Mouse (Mus musculus): ENCODE data around the gene Gnb2. TPM values are rescaled to one million over a fixed set of nuclear protein-coding genes. Genes with fewer than 3 reads are reported as not detected.
A peak's percentile ranks its signal among the peaks of the same experiment; 100 is the strongest.

Gnb2 gene
- polyA plus RNA-seq, 1 experiment from 2014 or later = 578 TPM

DNA sequence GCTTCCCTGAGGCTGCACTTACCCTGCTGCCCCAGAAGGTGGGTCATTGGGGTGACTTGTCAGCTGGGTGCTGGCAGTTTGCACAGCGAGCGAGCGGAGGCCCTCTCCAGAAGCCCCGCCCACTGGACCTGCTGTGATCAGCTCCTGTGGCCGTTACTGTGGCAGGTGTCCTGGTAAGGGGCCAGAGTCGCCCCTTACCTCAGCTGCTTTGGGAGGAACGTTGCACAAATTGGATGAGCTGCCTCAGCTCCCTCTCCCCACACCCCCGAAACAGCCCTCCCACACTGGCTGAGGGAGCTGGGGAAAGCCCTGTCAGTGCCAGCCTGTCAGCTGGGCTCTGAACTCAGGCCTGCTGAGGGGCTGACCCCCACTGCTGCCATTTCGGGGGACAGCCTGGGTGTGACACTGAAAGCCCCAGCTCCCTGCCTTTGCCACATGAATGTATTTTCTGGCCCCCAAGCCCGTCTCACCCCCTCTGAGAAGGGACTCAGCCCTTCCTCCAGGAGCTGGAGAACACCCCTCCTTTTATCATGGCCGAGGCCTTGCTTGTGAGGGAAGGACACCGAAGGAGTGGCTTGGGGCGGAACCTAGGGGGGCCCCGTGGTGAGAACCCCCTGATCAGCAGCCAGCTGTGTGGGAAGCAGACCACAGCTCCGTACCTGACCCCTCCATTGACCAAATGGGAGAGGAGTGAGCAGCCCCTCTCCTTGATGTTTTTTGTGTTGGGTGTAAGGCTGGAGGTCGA is 6.9 kb downstream of the Gnb2 start:
- 38% methylated on average over 16 of the region's 16 CpGs for WGBS
- Histone ChIP-seq H3K27ac (replicated peaks) (peak overlapping the region; percentile 67), H3K36me3 (peaks cover 82% of the 10 kb centered on the region), H3K4me3 (no peak overlapping the region), H3K27me3 (no peaks in the 10 kb centered on the region), H3K4me2 (replicated peaks) (no peak overlapping the region), H3K9ac (replicated peaks) (peak overlapping the region; percentile 10; the same call in 1 of the 2 replicates), H3K4me1 (peaks cover 30% of the 10 kb centered on the region), H3K9me3 (no peaks in the 10 kb centered on the region)
- no peak for ATAC-seq (replicated peaks)

DNA sequence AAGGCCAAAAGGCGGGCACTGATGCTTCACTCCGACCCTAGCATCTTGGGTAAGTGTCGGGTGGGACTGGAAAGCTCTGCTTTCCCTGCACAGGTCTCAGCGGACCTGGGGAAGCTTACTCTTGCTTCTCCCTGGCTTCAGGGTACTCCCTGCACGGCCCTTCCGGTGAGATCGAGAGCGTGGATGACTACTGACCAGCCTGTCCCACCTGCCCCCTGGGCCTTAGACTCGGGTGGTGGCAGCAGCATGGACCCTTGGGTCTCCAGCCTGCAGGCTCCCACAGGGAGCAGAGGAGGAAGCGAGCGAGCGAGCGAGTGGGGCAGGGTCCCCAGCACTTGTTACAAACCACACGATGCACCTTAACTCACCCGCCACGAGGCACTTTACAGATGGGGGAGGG is 7.8 kb downstream of the Gnb2 start:
- peaks cover 27% of the 10 kb centered on the region for H3K4me1 ChIP-seq
- H3K9ac ChIP-seq (replicated peaks) = no peak overlapping the region
- 74% methylated on average over 16 of the region's 16 CpGs for WGBS
- no peaks in the 10 kb centered on the region for H3K9me3 ChIP-seq
- peak overlapping the region; percentile 37 for H3K27ac ChIP-seq (replicated peaks)
- no peak overlapping the region for H3K4me3 ChIP-seq
- peaks cover 91% of the 10 kb centered on the region for H3K36me3 ChIP-seq
- H3K4me2 ChIP-seq (replicated peaks) = no peak overlapping the region
- no peak for ATAC-seq (replicated peaks)
- H3K27me3 ChIP-seq = no peaks in the 10 kb centered on the region

DNA sequence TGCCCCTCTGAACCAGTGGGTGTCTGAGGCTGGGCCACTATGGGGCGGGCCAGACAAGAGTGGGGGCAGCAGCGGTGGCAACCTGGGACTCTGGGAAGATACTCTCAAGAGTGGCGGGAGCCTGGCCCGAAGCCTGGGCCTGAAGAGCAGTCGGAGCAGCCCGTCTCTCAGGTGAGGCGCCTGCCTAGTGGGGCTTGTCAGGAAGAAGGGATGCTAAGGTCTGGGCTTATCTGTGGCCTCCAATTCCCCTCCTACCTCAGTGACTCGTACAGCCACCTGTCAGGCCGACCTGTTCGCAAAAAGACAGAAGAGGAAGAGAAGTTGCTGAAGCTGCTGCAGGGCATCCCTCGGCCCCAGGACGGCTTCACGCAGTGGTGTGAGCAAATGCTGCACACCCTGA is 8.6 kb downstream of the Gnb2 start:
- 88% methylated on average over 13 of the region's 13 CpGs for WGBS
- Histone ChIP-seq H3K27ac (replicated peaks) (peak overlapping the region; percentile 37), H3K36me3 (peaks cover 95% of the 10 kb centered on the region), H3K4me2 (replicated peaks) (no peak overlapping the region), H3K27me3 (no peaks in the 10 kb centered on the region), H3K9ac (replicated peaks) (no peak overlapping the region), H3K4me3 (no peak overlapping the region), H3K9me3 (no peaks in the 10 kb centered on the region), H3K4me1 (peaks cover 19% of the 10 kb centered on the region)
- ATAC-seq (replicated peaks) = no peak

DNA sequence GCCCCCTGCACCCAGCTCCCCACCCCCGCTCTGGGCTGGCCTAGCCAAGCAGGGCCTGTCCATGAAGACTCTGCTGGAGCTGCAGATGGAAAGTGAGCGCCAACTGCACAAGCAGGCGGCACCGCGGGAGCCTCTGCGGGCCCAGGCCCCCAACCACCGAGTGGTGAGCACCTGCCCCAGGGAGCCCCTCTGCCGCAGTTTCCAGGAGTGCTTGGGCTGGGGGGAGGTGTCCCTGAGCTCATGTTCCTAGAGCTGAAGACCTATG is 9.1 kb downstream of the Gnb2 start:
- H3K9me3 ChIP-seq = no peaks in the 10 kb centered on the region
- peaks cover 95% of the 10 kb centered on the region for H3K36me3 ChIP-seq
- 85% methylated on average over 8 of the region's 8 CpGs for WGBS
- H3K27me3 ChIP-seq = no peaks in the 10 kb centered on the region
- no peak for ATAC-seq (replicated peaks)
- no peak overlapping the region for H3K9ac ChIP-seq (replicated peaks)
- H3K4me3 ChIP-seq = no peak overlapping the region
- H3K4me2 ChIP-seq (replicated peaks) = no peak overlapping the region
- peaks cover 14% of the 10 kb centered on the region for H3K4me1 ChIP-seq
- H3K27ac ChIP-seq (replicated peaks) = peak overlapping the region; percentile 37

DNA sequence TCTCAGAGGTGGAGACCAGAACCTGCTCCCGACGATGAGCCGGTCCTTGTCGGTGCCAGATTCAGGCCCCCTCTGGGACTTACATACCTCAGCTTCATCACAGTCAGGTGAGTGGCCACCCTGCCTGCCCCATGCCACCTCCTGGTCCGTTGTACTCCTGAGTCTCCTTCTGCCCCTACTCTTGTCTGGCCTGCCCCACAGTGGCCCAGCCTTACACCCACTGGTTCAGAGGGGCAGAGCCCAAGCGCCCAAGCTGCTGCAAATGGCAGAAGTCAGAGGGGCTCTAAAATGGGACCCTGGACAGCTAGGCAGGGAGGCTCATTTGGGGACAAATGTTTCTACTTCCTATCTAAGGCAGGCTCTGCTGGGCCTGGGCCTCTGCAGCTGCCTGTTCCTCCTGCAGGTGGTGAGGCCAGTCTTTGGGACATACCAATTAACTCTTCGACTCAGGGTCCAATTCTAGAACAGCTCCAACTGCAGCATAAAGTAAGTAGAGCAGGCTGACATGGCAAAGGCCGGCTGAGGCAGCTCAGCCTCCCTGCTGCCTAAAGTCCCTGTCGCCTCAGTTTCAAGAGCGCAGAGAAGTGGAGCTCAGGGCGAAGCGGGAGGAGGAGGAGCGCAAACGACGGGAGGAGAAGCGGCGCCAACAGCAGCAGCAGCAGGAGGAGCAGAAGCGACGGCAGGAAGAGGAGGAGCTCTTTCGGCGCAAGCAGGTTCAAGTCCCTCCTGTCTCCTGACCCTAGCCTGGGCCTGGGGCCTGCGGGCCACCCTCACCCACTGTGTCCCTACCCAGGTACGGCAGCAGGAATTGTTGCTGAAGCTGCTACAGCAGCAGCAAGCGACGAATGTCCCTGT is 9.7 kb downstream of the Gnb2 start:
- Histone ChIP-seq H3K9me3 (no peaks in the 10 kb centered on the region), H3K27me3 (no peaks in the 10 kb centered on the region), H3K9ac (replicated peaks) (no peak overlapping the region), H3K4me1 (peaks cover 11% of the 10 kb centered on the region), H3K4me3 (no peak overlapping the region), H3K4me2 (replicated peaks) (no peak overlapping the region), H3K36me3 (peaks cover 95% of the 10 kb centered on the region), H3K27ac (replicated peaks) (peak overlapping the region; percentile 37)
- no peak for ATAC-seq (replicated peaks)
- 76% methylated on average over 25 of the region's 25 CpGs for WGBS

DNA sequence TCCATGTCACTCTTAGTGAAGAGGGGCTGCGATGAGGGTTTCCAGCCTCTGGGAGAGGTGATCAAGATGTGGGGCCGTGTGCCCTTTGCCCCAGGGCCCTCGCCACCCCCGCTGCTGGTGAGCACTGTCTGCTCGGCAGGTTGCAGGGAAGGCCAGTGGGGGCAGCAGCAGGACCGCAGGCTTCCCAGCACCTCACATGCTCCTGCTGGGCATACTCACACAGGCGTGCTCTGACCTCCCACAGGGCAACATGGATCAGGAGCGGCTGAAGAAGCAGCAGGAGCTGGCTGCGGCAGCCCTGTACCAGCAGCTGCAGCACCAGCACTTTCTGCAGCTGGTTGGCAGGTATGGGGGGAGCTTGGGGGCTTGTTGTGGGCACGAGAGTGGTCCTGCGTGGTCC is 10.6 kb downstream of the Gnb2 start:
- Histone ChIP-seq H3K9ac (replicated peaks) (no peak overlapping the region), H3K36me3 (peaks cover 90% of the 10 kb centered on the region), H3K4me3 (no peak overlapping the region), H3K4me2 (replicated peaks) (no peak overlapping the region), H3K4me1 (peaks cover 11% of the 10 kb centered on the region), H3K27ac (replicated peaks) (no peak overlapping the region), H3K9me3 (no peaks in the 10 kb centered on the region), H3K27me3 (no peaks in the 10 kb centered on the region)
- 72% methylated on average over 11 of the region's 11 CpGs for WGBS
- no peak for ATAC-seq (replicated peaks)

DNA sequence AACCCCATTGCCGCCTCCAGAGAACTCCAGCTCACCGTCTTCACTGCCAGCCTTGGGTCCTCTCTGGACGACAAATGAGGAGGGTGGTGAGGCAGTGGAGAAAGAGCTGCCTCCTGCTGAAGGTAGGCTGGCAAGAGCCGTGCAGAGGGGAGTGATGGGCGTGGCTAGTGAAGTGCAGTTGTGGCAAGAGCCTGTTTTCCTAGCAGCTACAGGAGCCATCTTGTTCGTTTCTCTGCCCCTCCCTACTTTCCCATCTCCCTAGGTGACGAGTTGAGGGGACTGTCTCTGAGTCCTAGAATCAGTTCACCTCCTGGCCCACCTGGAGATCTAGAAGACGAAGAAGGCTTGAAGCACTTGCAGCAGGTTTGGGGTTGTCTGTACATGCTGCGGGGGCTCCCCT is 11.4 kb downstream of the Gnb2 start:
- no peak for ATAC-seq (replicated peaks)
- peaks cover 84% of the 10 kb centered on the region for H3K36me3 ChIP-seq
- no peaks in the 10 kb centered on the region for H3K9me3 ChIP-seq
- no peak overlapping the region for H3K27ac ChIP-seq (replicated peaks)
- 81% methylated on average over 9 of the region's 9 CpGs for WGBS
- H3K4me3 ChIP-seq = no peak overlapping the region
- H3K9ac ChIP-seq (replicated peaks) = no peak overlapping the region
- H3K27me3 ChIP-seq = no peaks in the 10 kb centered on the region
- H3K4me2 ChIP-seq (replicated peaks) = no peak overlapping the region
- H3K4me1 ChIP-seq = peaks cover 9% of the 10 kb centered on the region

DNA sequence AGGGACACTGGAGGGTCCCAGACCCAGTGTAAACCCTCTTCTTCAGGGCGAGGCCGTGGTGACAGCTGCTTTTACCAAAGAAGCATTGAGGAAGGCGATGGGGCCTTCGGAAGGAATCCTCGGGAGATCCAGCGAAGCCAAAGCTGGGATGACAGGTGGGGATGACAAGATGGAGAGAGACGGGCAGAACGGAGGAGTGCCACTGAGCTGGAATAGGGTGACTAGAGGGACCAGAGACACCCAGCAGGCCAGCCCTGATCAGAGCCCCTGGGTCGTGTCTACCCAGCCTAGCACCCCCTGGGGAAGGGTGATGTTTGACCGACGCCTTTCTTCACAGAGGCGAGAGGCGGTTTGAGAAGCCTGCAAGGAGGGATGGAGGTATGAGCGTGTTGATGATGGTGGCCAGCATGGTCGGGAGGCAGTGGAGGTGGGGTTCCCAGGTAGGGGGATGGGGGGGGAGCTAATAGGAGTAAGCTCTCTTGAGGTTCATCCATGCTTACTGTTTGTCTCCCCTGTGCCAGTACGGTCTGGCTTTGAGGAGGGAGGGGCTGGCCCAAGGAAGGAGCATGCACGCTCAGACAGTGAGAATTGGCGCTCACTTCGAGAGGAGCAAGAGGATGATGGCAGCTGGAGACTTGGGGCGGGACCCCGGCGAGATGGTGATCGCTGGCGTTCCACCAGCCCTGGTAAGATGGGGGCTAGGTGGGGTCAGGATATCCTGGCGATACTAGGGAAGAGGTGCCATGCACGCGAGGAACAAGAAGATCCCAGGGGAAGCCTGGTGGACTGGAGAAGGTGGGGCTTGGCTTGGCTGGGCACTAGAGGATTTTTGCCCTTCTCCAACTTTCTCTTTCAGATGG is 13.4 kb downstream of the Gnb2 start:
- Histone ChIP-seq H3K4me1 (peaks cover 11% of the 10 kb centered on the region), H3K9ac (replicated peaks) (no peak overlapping the region), H3K27ac (replicated peaks) (no peak overlapping the region), H3K4me3 (no peak overlapping the region), H3K9me3 (no peaks in the 10 kb centered on the region), H3K4me2 (replicated peaks) (no peak overlapping the region), H3K36me3 (peaks cover 67% of the 10 kb centered on the region), H3K27me3 (no peaks in the 10 kb centered on the region)
- 93% methylated on average over 27 of the region's 27 CpGs for WGBS
- no peak for ATAC-seq (replicated peaks)

DNA sequence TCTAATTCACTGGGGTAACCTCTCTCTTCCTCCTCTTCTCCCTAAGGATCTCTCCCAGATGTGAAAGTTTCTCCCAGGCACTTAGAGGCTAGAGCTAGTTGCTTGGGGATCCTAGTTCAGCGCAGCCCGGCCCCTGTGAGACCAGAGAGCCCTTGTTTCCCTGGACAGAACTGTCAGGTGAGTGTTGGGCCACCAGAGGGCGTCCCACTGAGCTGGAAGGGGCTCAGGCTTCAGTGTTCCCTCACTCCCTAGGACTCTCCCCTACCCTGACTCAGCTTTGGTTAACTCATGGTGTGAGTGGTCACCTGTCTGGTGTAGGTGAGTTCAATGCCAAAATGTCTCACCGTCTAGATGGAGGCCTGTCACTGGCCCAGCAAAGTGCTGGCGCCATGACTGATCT is 14.9 kb downstream of the Gnb2 start, which contains the start of gene Gigyf1:
TSS of gene Gigyf1 (plus strand) at position 113 of the 400 bp plus-strand sequence.
- Histone ChIP-seq H3K27me3 (no peaks in the 10 kb centered on the region), H3K4me2 (replicated peaks) (no peak within 1 kb of the TSS), H3K4me1 (peaks cover 26% of the 10 kb centered on the region), H3K9me3 (no peaks in the 10 kb centered on the region), H3K36me3 (peaks cover 52% of the 10 kb centered on the region), H3K4me3 (no peak within 1 kb of the TSS), H3K27ac (replicated peaks) (no peak within 1 kb of the TSS), H3K9ac (replicated peaks) (no peak within 1 kb of the TSS)
- 69% methylated on average over 5 of the region's 5 CpGs for WGBS
- ATAC-seq (replicated peaks) = no peak

DNA sequence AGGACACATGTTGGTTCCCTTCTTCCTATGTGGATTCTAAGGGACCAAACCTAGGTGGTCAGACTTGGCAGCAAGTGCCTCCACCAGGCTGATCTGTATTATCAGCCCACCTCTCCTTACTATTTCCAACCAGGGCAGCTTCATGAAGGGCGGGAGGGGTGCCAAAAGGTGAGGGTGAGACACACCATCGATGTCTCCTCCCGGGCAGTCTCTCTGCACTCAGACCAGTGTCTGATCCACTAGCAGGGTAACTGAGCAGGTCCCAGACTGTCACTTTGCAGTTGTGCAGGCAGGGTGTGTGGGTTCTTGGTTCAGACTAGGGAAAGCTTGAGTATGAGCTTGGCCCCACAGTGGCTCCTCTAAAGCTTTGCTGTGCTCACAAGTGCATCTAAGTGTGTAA is 18.5 kb downstream of the Gnb2 start:
- Histone ChIP-seq H3K9me3 (no peaks in the 10 kb centered on the region), H3K36me3 (peaks cover 15% of the 10 kb centered on the region), H3K4me2 (replicated peaks) (no peak overlapping the region), H3K4me1 (peaks cover 52% of the 10 kb centered on the region), H3K4me3 (no peak overlapping the region), H3K27me3 (no peaks in the 10 kb centered on the region), H3K9ac (replicated peaks) (no peak overlapping the region), H3K27ac (replicated peaks) (no peak overlapping the region)
- no peak for ATAC-seq (replicated peaks)
- 94% methylated on average over 3 of the region's 3 CpGs for WGBS

DNA sequence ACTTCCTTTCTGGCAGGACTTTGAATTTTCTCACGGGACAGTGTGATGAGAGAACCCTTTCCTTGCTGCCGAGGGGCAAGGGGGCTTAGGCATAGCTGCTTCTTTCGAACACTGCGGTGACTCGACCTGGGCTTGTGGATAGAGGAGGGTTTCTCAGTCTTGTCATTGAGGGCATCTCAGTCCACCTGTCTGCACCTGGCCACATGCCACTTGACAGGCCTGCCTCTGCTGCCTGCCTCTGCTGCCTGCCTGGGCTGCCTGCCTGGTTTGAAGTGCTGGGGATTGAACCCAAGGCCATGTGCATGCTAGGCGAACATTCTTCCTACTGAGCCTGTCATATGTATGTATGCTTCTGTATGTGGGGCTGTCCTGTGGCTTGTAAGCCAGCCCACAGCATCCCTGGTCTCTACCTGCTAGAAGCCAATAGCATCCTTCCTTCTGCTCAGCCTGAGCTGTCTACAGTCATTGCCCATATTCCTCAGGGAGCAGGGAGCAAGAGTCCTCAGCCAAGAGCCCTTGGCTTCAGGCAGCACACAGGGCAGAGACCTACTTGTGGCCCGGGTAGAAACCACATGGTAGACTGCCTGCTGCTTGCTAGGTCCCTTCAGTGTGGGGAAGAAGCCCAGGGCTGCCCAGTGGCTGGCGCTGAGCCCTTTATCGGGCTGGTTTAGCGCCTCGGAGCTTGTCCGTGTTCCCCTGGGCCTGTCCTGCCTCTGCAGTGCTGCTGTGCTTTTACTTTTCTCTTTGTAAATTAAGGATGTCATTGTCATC is 19.2 kb downstream of the Gnb2 start:
- H3K9me3 ChIP-seq = no peaks in the 10 kb centered on the region
- no peak for ATAC-seq (replicated peaks)
- H3K4me2 ChIP-seq (replicated peaks) = no peak overlapping the region
- H3K4me1 ChIP-seq = peaks cover 56% of the 10 kb centered on the region
- H3K9ac ChIP-seq (replicated peaks) = no peak overlapping the region
- H3K4me3 ChIP-seq = no peak overlapping the region
- no peaks in the 10 kb centered on the region for H3K27me3 ChIP-seq
- peaks cover 9% of the 10 kb centered on the region for H3K36me3 ChIP-seq
- WGBS = 83% methylated on average over 12 of the region's 12 CpGs
- no peak overlapping the region for H3K27ac ChIP-seq (replicated peaks)
